In genomic region chr15:90491558-90491957, GRCm38 (mm10) we compare ENCODE assay signal across 17 mouse cellular contexts.
DNase-seq lines count a peak whose midpoint lies in the region; TF ChIP-seq lines count a peak whose summit lies in the region.
"Had no signal": no experiment of that assay in that cellular context is flagged by ENCODE, and none has a peak within 500 bp of the region (broad histone marks: within the 10 kb centered on the region; RNA-seq: fewer than 3 reads in every experiment).

No protein-coding gene starts in this region.

- H3K4me3 ChIP-seq in lung, adult 2 months (replicated peaks; ENCODE audit: extremely low read depth, low read depth, low read length), result no peak overlapping the region
- H3K4me3 ChIP-seq: embryonic facial prominence, embryonic 10.5 days; limb, embryonic 12.5 days; midbrain, embryonic 12.5 days had no signal

- TF ChIP-seq POLR2A in lung, adult 2 months (IDR thresholded peaks at IDR 0.05; ENCODE audit: borderline replicate concordance, extremely low read depth, low read depth, low read length), result no peak

- 59% methylated on average over 6 of the region's 6 CpGs for WGBS in lung, adult 2 months

- peak; percentile 11; the same call in 1 of the 2 replicates for TF ChIP-seq CTCF in lung, adult 2 months (IDR thresholded peaks at IDR 0.05; ENCODE audit: insufficient read depth, low read length)

- H3K4me1 ChIP-seq in lung, adult 2 months (ENCODE audit: control insufficient read depth, insufficient read depth, low read length), result no peaks in the 10 kb centered on the region
- H3K4me1 ChIP-seq: embryonic facial prominence, embryonic 10.5 days; limb, embryonic 12.5 days; midbrain, embryonic 12.5 days had no signal

- DNase-seq in adrenal gland, postnatal 14 days, result peak; percentile 6
- no peak for DNase-seq in adrenal gland, postnatal 10 days
- DNase-seq in heart, postnatal 4 days, result peak; percentile 22
- DNase-seq in heart, adult 18-20 months, result no peak
- no peak for DNase-seq in lung, adult 2 months
- no peak for DNase-seq in lung, adult 18-20 months
- DNase-seq in R1 (ENCODE audit: low read depth, low spot score), result peak; percentile 7
- DNase-seq in ovary, postnatal 14 days (ENCODE audit: low spot score), result no peak
- DNase-seq: adrenal gland, postnatal 36 days; cerebellum, adult 8-10 months; gastrocnemius, postnatal 25 days; heart, postnatal 36 days; kidney, postnatal 25 days; lung, postnatal 4 days had no signal

Comparison
In these comparisons a context has a peak if more than half of its experiments do, and no peak if none do; other contexts are left out.
1. DNase-seq: peak in adrenal gland, postnatal 14 days (single experiment), heart, postnatal 4 days (single experiment) and R1 (single experiment); none in adrenal gland, postnatal 10 days (single experiment), heart, adult 18-20 months (0 of 2), lung, adult 2 months (single experiment), lung, adult 18-20 months (0 of 2) and ovary, postnatal 14 days (single experiment).